Mouse (Mus musculus) embryonic fibroblast, embryonic 13.5 days (primary cell): Measurements from ENCODE around the gene Dus1l.

Experiments used
- CTCF ChIP-seq: IDR thresholded peaks from 2 replicates; pipeline ENCODE4 v1.5.1; 2011; ENCODE audit warnings: mild to moderate bottlenecking, control low read depth, low read length, moderate library complexity, borderline replicate concordance; ENCODE audit not compliant: insufficient read depth
- POLR2A ChIP-seq: IDR thresholded peaks from 2 replicates; pipeline ENCODE4 v1.6.1; 2011; ENCODE audit warnings: low read depth, mild to moderate bottlenecking, control low read depth, low read length, moderate library complexity

- TF ChIP-seq CTCF (no peak), POLR2A (no peak)
Measured at GRCm38 (mm10) chr11:120805375-120806298, 9.4 kb upstream of the Dus1l start.
